Mouse (Mus musculus) CH12.LX (cell line): ENCODE results near the gene Dnase2a. TPM values are rescaled to one million over a fixed set of nuclear protein-coding genes. Genes with fewer than 3 reads are reported as not detected.

Experiments
- DNase-seq: peaks from one replicate; pipeline ENCODE4 v3.0.0-alpha.2; 2013; ENCODE audit errors: extremely low read depth
- H3K27ac ChIP-seq: 2 replicates; pipeline ENCODE4 v1.5.1; 2012; ENCODE audit warnings: low read depth, mild to moderate bottlenecking, control low read depth, moderate library complexity; ENCODE audit not compliant: insufficient read depth
- H3K27me3 ChIP-seq: replicated peaks from 2 replicates; pipeline ENCODE3; 2012; ENCODE audit warnings: inconsistent platforms
- H3K36me3 ChIP-seq, 2 experiments: replicated peaks in 1 of 2; 2 replicates each; pipeline versions ENCODE3 to v1.6.1; 2012; ENCODE audit warnings: inconsistent platforms in 1 of 2, low read length in 1 of 2, mild to moderate bottlenecking in 1 of 2, mixed read lengths in 1 of 2, moderate library complexity in 1 of 2; ENCODE audit not compliant: control insufficient read depth in 1 of 2, insufficient read depth in 1 of 2
- H3K4me1 ChIP-seq, 2 experiments: 2 replicates each; pipeline ENCODE4 v1.6.1; 2012; ENCODE audit warnings: inconsistent platforms in 1 of 2, moderate library complexity in 1 of 2; ENCODE audit not compliant: insufficient read depth in 2 of 2, control insufficient read depth in 1 of 2
- H3K4me2 ChIP-seq: 2 replicates; pipeline ENCODE4 v1.6.1; 2012; ENCODE audit warnings: low read depth, mild to moderate bottlenecking, control low read depth; ENCODE audit not compliant: poor library complexity, insufficient read depth, severe bottlenecking
- H3K4me3 ChIP-seq, 3 experiments: fragments of 150-350 bp in 1 of 3; sonication (generic) in 1 of 3; replicated peaks in 1 of 3; 2 replicates each; pipeline versions ENCODE3 to v1.5.1; 2011 to 2012; ENCODE audit warnings: low read depth in 2 of 3, low read length in 2 of 3, mild to moderate bottlenecking in 2 of 3, moderate library complexity in 2 of 3, control low read depth in 1 of 3, improper control_type of control experiment in 1 of 3, inconsistent platforms in 1 of 3, mixed read lengths in 1 of 3; ENCODE audit not compliant: poor library complexity in 1 of 3
- H3K79me2 ChIP-seq: replicated peaks from 2 replicates; pipeline ENCODE4 v1.6.1; 2012; ENCODE audit warnings: mild to moderate bottlenecking, moderate library complexity; ENCODE audit not compliant: control insufficient read depth, poor library complexity, insufficient read depth, severe bottlenecking; ENCODE audit errors: extremely low read depth
- H3K9ac ChIP-seq: 2 replicates; pipeline ENCODE4 v1.6.1; 2012; ENCODE audit warnings: low read depth, mild to moderate bottlenecking, control low read depth, moderate library complexity; ENCODE audit not compliant: insufficient read depth
- H3K9me3 ChIP-seq: replicated peaks from 2 replicates; pipeline ENCODE3; 2012; ENCODE audit warnings: low read length, inconsistent platforms, mixed read lengths
- BHLHE40 ChIP-seq: IDR thresholded peaks from 2 replicates; pipeline ENCODE4 v1.6.1; 2011; ENCODE audit warnings: mild to moderate bottlenecking, low read depth, low read length, improper control_type of control experiment
- CHD1 ChIP-seq: IDR thresholded peaks from 2 replicates; pipeline ENCODE4 v1.6.1; 2012; ENCODE audit warnings: low read depth, low read length, improper control_type of control experiment, inconsistent platforms
- CHD2 ChIP-seq: IDR thresholded peaks from 2 replicates; pipeline ENCODE4 v1.6.1; 2011; ENCODE audit warnings: low read length, improper control_type of control experiment
- CTCF ChIP-seq, 2 experiments: IDR thresholded peaks in 1 of 2; conservative IDR thresholded peaks in 1 of 2; 2 replicates each; pipeline ENCODE4 v1.5.1; 2011 to 2012; ENCODE audit warnings: low read depth in 2 of 2, low read length in 2 of 2, improper control_type of control experiment in 1 of 2, inconsistent platforms in 1 of 2, mild to moderate bottlenecking in 1 of 2, moderate library complexity in 1 of 2
- ELF1 ChIP-seq: IDR thresholded peaks from 2 replicates; pipeline ENCODE4 v1.6.1; 2014; ENCODE audit warnings: low read depth, mild to moderate bottlenecking, inconsistent platforms, low read length, improper control_type of control experiment
- ETS1 ChIP-seq: conservative IDR thresholded peaks from 2 replicates; pipeline ENCODE4 v1.6.1; 2012; ENCODE audit warnings: low read depth, mild to moderate bottlenecking, inconsistent platforms, low read length, improper control_type of control experiment, moderate library complexity
- IRF4 ChIP-seq: IDR thresholded peaks from 2 replicates; pipeline ENCODE4 v1.6.1; 2014; ENCODE audit warnings: low read depth, mild to moderate bottlenecking, inconsistent platforms, low read length, improper control_type of control experiment
- JUN ChIP-seq: IDR thresholded peaks from 2 replicates; pipeline ENCODE4 v1.6.1; 2011; ENCODE audit warnings: low read depth, mild to moderate bottlenecking, low read length, improper control_type of control experiment, moderate library complexity; ENCODE audit not compliant: insufficient read depth
- JUND ChIP-seq: conservative IDR thresholded peaks from 2 replicates; pipeline ENCODE4 v1.6.1; 2011; ENCODE audit warnings: low read depth, low read length, improper control_type of control experiment
- KAT2A ChIP-seq: IDR thresholded peaks from 2 replicates; pipeline ENCODE4 v1.6.1; 2012; ENCODE audit warnings: low read length, improper control_type of control experiment, inconsistent platforms; ENCODE audit not compliant: insufficient replicate concordance
- MAFK ChIP-seq: IDR thresholded peaks from 2 replicates; pipeline ENCODE4 v1.6.1; 2011; ENCODE audit warnings: low read length, improper control_type of control experiment; ENCODE audit not compliant: insufficient replicate concordance
- MYC ChIP-seq: IDR thresholded peaks from 2 replicates; pipeline ENCODE4 v1.6.1; 2011; ENCODE audit warnings: low read depth, mild to moderate bottlenecking, improper control_type of control experiment, low read length
- NRF1 ChIP-seq: IDR thresholded peaks from 2 replicates; pipeline ENCODE4 v1.6.1; 2014; ENCODE audit warnings: low read depth, mild to moderate bottlenecking, inconsistent platforms, low read length, improper control_type of control experiment, moderate library complexity
- PAX5 ChIP-seq: IDR thresholded peaks from 2 replicates; pipeline ENCODE4 v1.6.1; 2012; ENCODE audit warnings: low read length, inconsistent platforms, mixed read lengths
- POLR2A ChIP-seq: IDR thresholded peaks from 2 replicates; pipeline ENCODE4 v1.6.1; 2011; ENCODE audit warnings: low read depth, mild to moderate bottlenecking, improper control_type of control experiment, low read length
- POLR2AphosphoS2 ChIP-seq: IDR thresholded peaks from 2 replicates; pipeline ENCODE4 v1.6.1; 2011; ENCODE audit warnings: low read depth, low read length, improper control_type of control experiment
- RAD21 ChIP-seq: IDR thresholded peaks from 2 replicates; pipeline ENCODE4 v1.6.1; 2011; ENCODE audit warnings: low read depth, mild to moderate bottlenecking, low read length, improper control_type of control experiment, moderate library complexity
- SIN3A ChIP-seq: IDR thresholded peaks from 2 replicates; pipeline ENCODE4 v1.6.1; 2012; ENCODE audit warnings: low read length, improper control_type of control experiment, inconsistent platforms
- UBTF ChIP-seq: IDR thresholded peaks from 2 replicates; pipeline ENCODE4 v1.6.1; 2012; ENCODE audit warnings: low read depth, mild to moderate bottlenecking, inconsistent platforms, low read length, improper control_type of control experiment, moderate library complexity
- ZKSCAN1 ChIP-seq: IDR thresholded peaks from 2 replicates; pipeline ENCODE4 v1.6.1; 2012; ENCODE audit warnings: low read depth, inconsistent platforms, low read length, improper control_type of control experiment, borderline replicate concordance
- ZMIZ1 ChIP-seq: IDR thresholded peaks from 2 replicates; pipeline ENCODE4 v1.6.1; 2012; ENCODE audit warnings: low read depth, mild to moderate bottlenecking, inconsistent platforms, low read length, improper control_type of control experiment
- dilution Hi-C: fragments of 300-500 bp; cut with MboI; formaldehyde crosslinking; loops from 2 replicates; pipeline ENCODE4 v1.14.3; 2020; ENCODE audit warnings: low sequenced_read_pairs; ENCODE audit not compliant: extremely low pct_unique_long_range_greater_than_20kb, extremely low pct_ligation_motif_present
- in situ Hi-C: fragments of 300-500 bp; cut with MboI; formaldehyde crosslinking; loops from 3 replicates; pipeline ENCODE4 v1.14.3; 2019; ENCODE audit warnings: low sequenced_read_pairs, low pct_ligation_motif_present, low pct_unique_long_range_greater_than_20kb, mixed read lengths
- polyA plus RNA-seq: library from polyadenylated mRNA; unstranded; fragments of >175 nt; gene quantifications from 2 replicates; pipeline ENCODE4 v1.2.1, GENCODE M21; 2012; ENCODE audit warnings: low read depth; ENCODE audit not compliant: insufficient read length
- total RNA-seq, 2 experiments: library from RNA; depleted of rRNA; stranded (reverse); fragments of 300-350 nt in 1 of 2; fragments of >200 nt in 1 of 2; gene quantifications; 2 replicates each; pipeline ENCODE4 v1.2.3; 2012 to 2014

Gene Dnase2a
- total and polyA plus RNA-seq, 3 experiments, result 12.8 to 25.4 (median 15.0) TPM

DNA sequence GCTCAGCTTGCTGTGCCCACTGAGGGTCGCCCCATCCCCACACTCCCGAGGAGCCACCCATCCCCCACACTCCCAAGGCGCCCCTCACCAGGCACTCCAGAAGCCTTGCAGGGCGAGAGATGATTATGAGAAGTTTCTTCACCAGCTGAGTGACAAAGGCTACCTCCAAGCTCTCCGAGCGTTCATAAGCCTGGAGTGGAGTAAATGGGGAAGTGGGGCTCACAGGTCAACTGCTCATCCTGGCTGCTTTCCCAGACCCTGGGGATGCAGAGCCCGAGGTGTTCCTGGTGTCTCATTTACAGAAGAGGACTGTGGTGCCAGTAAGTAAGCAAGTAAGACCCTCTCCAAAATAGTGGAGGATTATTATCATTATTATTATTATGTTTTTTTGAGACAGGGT is 17.2 kb downstream of the Dnase2a start:
- no peak for DNase-seq
- H3K4me1 ChIP-seq, result peaks cover 5 to 6% of the 10 kb centered on the region in 2 experiments; a peak in 3 of 4 replicates
- H3K4me2 ChIP-seq, result no peak overlapping the region
- dilution Hi-C loops, result no loop called here
- H3K27ac ChIP-seq, result no peak overlapping the region
- in situ Hi-C loops, result no loop called here
- peaks cover 21% of the 10 kb centered on the region for H3K27me3 ChIP-seq
- no peaks in the 10 kb centered on the region for H3K79me2 ChIP-seq
- no peak for TF ChIP-seq CTCF (conservative IDR thresholded peaks at IDR 0.05 in 1 of 2, IDR thresholded peaks at IDR 0.05 in 1 of 2; ENCODE audit: low read depth in 2 of 2, low read length in 2 of 2)
- TF ChIP-seq UBTF, result no peak
- TF ChIP-seq ZKSCAN1, result no peak
- no peak for TF ChIP-seq PAX5
- TF ChIP-seq POLR2A, result no peak
- no peak for TF ChIP-seq KAT2A
- no peak for TF ChIP-seq NRF1
- TF ChIP-seq JUN, result no peak
- no peak for TF ChIP-seq ETS1
- no peak for TF ChIP-seq ZMIZ1
- no peak for TF ChIP-seq MYC
- TF ChIP-seq BHLHE40, result no peak
- no peak for TF ChIP-seq MAFK
- no peak for TF ChIP-seq RAD21
- no peak for TF ChIP-seq POLR2AphosphoS2
- no peak for TF ChIP-seq CHD2
- TF ChIP-seq IRF4, result no peak
- no peaks in the 10 kb centered on the region for H3K9me3 ChIP-seq
- H3K36me3 ChIP-seq, result peaks cover 0 to 2% of the 10 kb centered on the region in 2 experiments
- H3K9ac ChIP-seq, result no peak overlapping the region
- H3K4me3 ChIP-seq, result no peak overlapping the region

DNA sequence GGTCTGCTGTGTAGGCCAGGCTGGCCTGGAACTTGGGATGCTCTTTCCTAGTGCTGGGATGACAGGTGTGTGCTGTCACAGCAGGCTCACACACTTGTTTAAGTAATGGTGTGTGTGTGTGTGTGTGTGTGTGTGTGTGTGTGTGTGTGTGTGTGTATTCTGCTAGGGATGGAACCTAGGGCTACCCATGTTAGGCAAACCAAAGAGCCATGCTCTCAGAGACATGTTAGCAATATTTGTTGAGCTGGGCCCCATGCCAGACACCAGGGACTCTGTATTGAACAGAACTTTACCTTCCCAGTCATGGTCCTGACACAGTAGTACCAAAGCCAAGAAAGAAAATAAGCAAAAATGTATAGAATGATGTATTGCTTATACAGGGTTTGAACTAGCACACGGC is 19.2 kb downstream of the Dnase2a start:
- H3K36me3 ChIP-seq, result no peaks in the 10 kb centered on the region
- H3K4me1 ChIP-seq, result peaks cover 5 to 6% of the 10 kb centered on the region in 2 experiments; a peak in 3 of 4 replicates
- no peak overlapping the region for H3K27ac ChIP-seq
- H3K9ac ChIP-seq, result no peak overlapping the region
- TF ChIP-seq JUND (no peak), ELF1 (no peak), CTCF (conservative IDR thresholded peaks at IDR 0.05 in 1 of 2, IDR thresholded peaks at IDR 0.05 in 1 of 2; ENCODE audit: low read depth in 2 of 2, low read length in 2 of 2) (no peak), SIN3A (no peak), CHD1 (no peak)
- no peak overlapping the region for H3K4me2 ChIP-seq
- in situ Hi-C loops, result no loop called here
- H3K4me3 ChIP-seq, result no peak overlapping the region
- no peaks in the 10 kb centered on the region for H3K9me3 ChIP-seq
- dilution Hi-C loops, result no loop called here
- no peaks in the 10 kb centered on the region for H3K79me2 ChIP-seq
- no peak for DNase-seq
- peaks cover 32% of the 10 kb centered on the region for H3K27me3 ChIP-seq
